Mouse (Mus musculus) bone marrow, adult 2 months (tissue): ENCODE data around the gene Snhg11.

Experiments
- CTCF ChIP-seq: fragments of 200-500 bp; IDR thresholded peaks from 2 replicates; pipeline ENCODE4 v1.5.1; 2011; ENCODE audit warnings: low read length, control low read depth; ENCODE audit not compliant: control insufficient read depth, insufficient read depth
- POLR2A ChIP-seq: fragments of 200-500 bp; IDR thresholded peaks from 2 replicates; pipeline ENCODE4 v1.6.1; 2011; ENCODE audit warnings: low read depth, mild to moderate bottlenecking, control low read depth, low read length, borderline replicate concordance; ENCODE audit not compliant: control insufficient read depth

GRCm38 (mm10) chr2:158346467-158346866 is 29.0 kb upstream of the Snhg11 start:
- TF ChIP-seq CTCF: no peak
- no peak for TF ChIP-seq POLR2A
